Mouse (Mus musculus): Measurements from ENCODE around the gene Pigc.

GRCm38 (mm10) chr1:161990684-161991578 lies 21.9 kb downstream of the Pigc start:
- no peak for TF ChIP-seq POLR2A (IDR thresholded peaks at IDR 0.05; ENCODE audit: extremely low read depth, insufficient read depth, low read length)
- TF ChIP-seq CTCF (IDR thresholded peaks at IDR 0.05; ENCODE audit: extremely low read depth, insufficient read depth, low read length), result no peak
